Mouse (Mus musculus) kidney, adult 2 months (tissue): ENCODE measurements at regions not wholly inside any gene's neighbourhood (a gene's known extent, or its start where the extent isn't known, plus 50 kb on each side); places are given as distances from the start of the nearest gene placed in this dataset.

Experiments
- CTCF ChIP-seq: fragments of 200-500 bp; conservative IDR thresholded peaks from 2 replicates; pipeline ENCODE4 v1.5.1; 2011; ENCODE audit warnings: low read depth, mild to moderate bottlenecking, control low read depth, low read length, moderate library complexity, mixed read lengths; ENCODE audit not compliant: insufficient read depth, insufficient read length
- POLR2A ChIP-seq: fragments of 200-500 bp; IDR thresholded peaks from one replicate; pipeline ENCODE4 v1.6.1; 2011; ENCODE audit warnings: low read depth, low read length, control low read depth

DNA sequence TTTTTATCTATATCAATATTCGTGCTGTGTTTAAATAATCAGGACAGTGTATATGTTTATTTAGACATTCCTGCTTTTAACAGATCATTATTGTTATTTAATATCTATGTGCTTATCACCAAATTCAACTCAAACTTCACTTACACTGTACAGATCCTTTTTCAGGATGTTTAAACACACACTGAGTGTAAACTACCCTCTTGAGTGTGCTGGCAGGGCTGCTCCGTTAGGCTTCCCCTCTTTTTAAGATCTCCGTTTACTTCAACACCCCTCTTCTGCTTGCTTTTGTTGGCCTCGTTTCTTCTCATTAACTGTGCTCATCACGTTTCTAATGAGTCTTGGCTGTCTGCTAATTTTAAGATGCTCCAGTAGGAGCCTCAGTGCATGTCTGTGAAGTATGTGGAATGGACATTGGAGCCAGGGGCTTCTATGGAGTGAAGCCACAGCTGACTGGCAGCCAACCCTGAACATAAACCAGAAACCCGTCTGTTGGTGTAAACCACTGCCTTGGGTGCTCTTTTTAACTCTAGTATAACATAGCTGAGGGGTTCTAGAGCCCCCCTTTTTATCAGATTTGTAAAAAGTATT, 117.1 kb downstream of the Mtx2 start:
- TF ChIP-seq POLR2A: no peak
- no peak for TF ChIP-seq CTCF
